In the genomic region with DNA sequence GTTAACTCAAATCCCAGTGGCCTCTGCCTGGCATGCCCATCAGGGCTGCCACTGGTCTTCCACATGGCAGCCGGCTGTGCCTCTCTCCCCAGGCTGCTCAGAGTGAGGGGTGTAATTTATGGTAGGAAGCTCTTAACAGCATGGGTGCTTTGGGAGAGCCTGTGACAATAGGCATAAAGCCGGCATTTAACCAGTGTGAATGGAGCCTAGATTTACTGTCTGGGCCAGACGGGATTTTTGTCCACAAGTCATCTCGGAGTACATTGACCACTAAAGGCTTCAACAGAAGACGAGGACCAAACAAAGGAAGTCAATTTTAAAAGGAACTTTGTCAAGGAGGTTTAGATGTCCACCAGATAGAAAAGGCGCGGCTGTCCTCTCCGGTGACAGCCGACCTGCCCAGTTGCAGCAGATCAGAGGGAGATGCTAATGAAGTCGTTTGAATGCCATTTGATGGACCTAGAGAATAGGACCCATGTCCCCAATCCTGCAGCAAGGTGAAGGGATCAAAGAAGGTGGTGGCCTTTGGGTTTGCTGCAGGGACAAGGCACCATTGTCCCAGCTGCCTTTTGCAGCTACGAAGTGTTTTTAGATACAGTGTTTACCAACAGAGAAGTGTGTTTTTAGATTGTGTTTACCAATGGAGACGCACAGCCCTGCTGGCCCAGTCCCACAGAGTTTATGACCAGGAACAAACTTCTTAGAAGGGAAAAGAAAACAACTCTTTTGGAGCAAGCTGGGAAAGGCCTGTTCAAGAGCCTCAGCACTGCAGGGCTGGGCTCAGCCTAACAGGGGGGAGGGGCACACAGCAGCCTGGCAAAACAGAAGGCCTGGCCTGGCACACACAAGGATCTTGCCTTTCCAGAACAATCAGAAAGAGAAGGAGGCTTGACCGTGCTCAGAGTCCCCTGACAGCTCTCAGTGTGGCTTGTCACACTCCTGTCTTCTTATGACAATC, we compare ENCODE assay signal across 9 mouse cellular contexts. TPM values are rescaled to one million over a fixed set of nuclear protein-coding genes. Genes with fewer than 3 reads are reported as not detected.
DNase-seq lines count a peak whose midpoint lies in the region; ATAC-seq and TF ChIP-seq lines count a peak whose summit lies in the region.
"Had no signal": no experiment of that assay in that cellular context is flagged by ENCODE, and none has a peak within 500 bp of the region (broad histone marks: within the 10 kb centered on the region; RNA-seq: fewer than 3 reads in every experiment).

No protein-coding gene starts in this region.

- H3K36me3 ChIP-seq in heart, embryonic 13.5 days = no peaks in the 10 kb centered on the region
- H3K36me3 ChIP-seq in heart, adult 2 months (ENCODE audit: control insufficient read depth, insufficient read depth, low read length) = no peaks in the 10 kb centered on the region
- no peaks in the 10 kb centered on the region for H3K36me3 ChIP-seq in embryonic facial prominence, embryonic 15.5 days
- H3K36me3 ChIP-seq in intestine, embryonic 16.5 days (ENCODE audit: control insufficient read depth, insufficient read depth, low read length) = no peaks in the 10 kb centered on the region
- no peaks in the 10 kb centered on the region for H3K36me3 ChIP-seq in lung, embryonic 15.5 days
- H3K36me3 ChIP-seq in stomach, postnatal 0 days (ENCODE audit: control insufficient read depth, insufficient read depth, low read length) = no peaks in the 10 kb centered on the region

- H3K79me2 ChIP-seq in heart, adult 2 months (replicated peaks; ENCODE audit: control insufficient read depth, insufficient read depth, low read length) = no peaks in the 10 kb centered on the region

- peaks cover 11% of the 10 kb centered on the region for H3K4me1 ChIP-seq in heart, embryonic 13.5 days
- no peaks in the 10 kb centered on the region for H3K4me1 ChIP-seq in heart, adult 2 months (ENCODE audit: control insufficient read depth, insufficient read depth, low read length)
- H3K4me1 ChIP-seq in embryonic facial prominence, embryonic 15.5 days = peaks cover 13% of the 10 kb centered on the region; the same call in 1 of the 2 replicates
- H3K4me1 ChIP-seq in intestine, embryonic 16.5 days (ENCODE audit: control insufficient read depth, insufficient read depth, low read length) = peaks cover 8% of the 10 kb centered on the region; the same call in 1 of the 2 replicates
- peaks cover 13% of the 10 kb centered on the region for H3K4me1 ChIP-seq in lung, embryonic 15.5 days
- H3K4me1 ChIP-seq in stomach, postnatal 0 days (replicated peaks; ENCODE audit: control insufficient read depth, insufficient read depth) = no peaks in the 10 kb centered on the region; the same call in 1 of the 2 replicates

- intact Hi-C loops in heart, adult 2 months (cut with DNase I) = no loop called here
- intact Hi-C loops in left cerebral cortex, postnatal 25 days (cut with DNase I) = no loop called here

- H3K27ac ChIP-seq in heart, embryonic 13.5 days (replicated peaks) = peak overlapping the region; percentile 57
- no peak overlapping the region for H3K27ac ChIP-seq in heart, adult 2 months
- no peak overlapping the region for H3K27ac ChIP-seq in embryonic facial prominence, embryonic 15.5 days (replicated peaks)
- no peak overlapping the region; the same call in 1 of the 2 replicates for H3K27ac ChIP-seq in intestine, embryonic 16.5 days (ENCODE audit: low read length)
- peak overlapping the region; percentile 37; the same call in 1 of the 2 replicates for H3K27ac ChIP-seq in lung, embryonic 15.5 days
- H3K27ac ChIP-seq in stomach, postnatal 0 days (replicated peaks) = 0 out of 2 replicates have a peak overlapping the region, but pooled peaks have one; percentile 40

- H3K9ac ChIP-seq in heart, embryonic 13.5 days = peak overlapping the region; percentile 55
- no peak overlapping the region for H3K9ac ChIP-seq in heart, adult 2 months (ENCODE audit: low read depth, low read length)
- no peak overlapping the region for H3K9ac ChIP-seq in embryonic facial prominence, embryonic 15.5 days
- 0 out of 2 replicates have a peak overlapping the region, but pooled peaks have one; percentile 16 for H3K9ac ChIP-seq in intestine, embryonic 16.5 days (ENCODE audit: low read depth, low read length)
- no peak overlapping the region for H3K9ac ChIP-seq in lung, embryonic 15.5 days
- no peak overlapping the region for H3K9ac ChIP-seq in stomach, postnatal 0 days (ENCODE audit: low read length)

- no peak for DNase-seq in heart, adult 2 months
- DNase-seq in stomach, postnatal 0 days (ENCODE audit: low spot score) = peak; percentile 65
- no peak for DNase-seq in adrenal gland, adult 18-20 months (ENCODE audit: low spot score in 2 of 2)
- no peak for DNase-seq in left cerebral cortex, postnatal 25 days (ENCODE audit: low spot score in 2 of 2)

- H3K4me3 ChIP-seq in heart, embryonic 13.5 days = no peak overlapping the region
- no peak overlapping the region for H3K4me3 ChIP-seq in heart, adult 2 months
- no peak overlapping the region for H3K4me3 ChIP-seq in embryonic facial prominence, embryonic 15.5 days (replicated peaks)
- no peak overlapping the region for H3K4me3 ChIP-seq in intestine, embryonic 16.5 days (ENCODE audit: low read length)
- H3K4me3 ChIP-seq in lung, embryonic 15.5 days = no peak overlapping the region
- H3K4me3 ChIP-seq in stomach, postnatal 0 days (ENCODE audit: low read depth, low read length) = no peak overlapping the region

- no peaks in the 10 kb centered on the region for H3K27me3 ChIP-seq in heart, embryonic 13.5 days (replicated peaks)
- H3K27me3 ChIP-seq in heart, adult 2 months (ENCODE audit: control insufficient read depth, insufficient read depth, low read length) = no peaks in the 10 kb centered on the region
- no peaks in the 10 kb centered on the region for H3K27me3 ChIP-seq in embryonic facial prominence, embryonic 15.5 days
- H3K27me3 ChIP-seq in intestine, embryonic 16.5 days (replicated peaks; ENCODE audit: control insufficient read depth, insufficient read depth, low read length) = no peaks in the 10 kb centered on the region
- H3K27me3 ChIP-seq in lung, embryonic 15.5 days = no peaks in the 10 kb centered on the region
- no peaks in the 10 kb centered on the region for H3K27me3 ChIP-seq in stomach, postnatal 0 days (ENCODE audit: control insufficient read depth, insufficient read depth, low read length)

- no peak overlapping the region for H3K4me2 ChIP-seq in heart, embryonic 13.5 days
- no peak overlapping the region for H3K4me2 ChIP-seq in embryonic facial prominence, embryonic 15.5 days (replicated peaks)
- H3K4me2 ChIP-seq in intestine, embryonic 16.5 days (ENCODE audit: low read depth, low read length) = no peak overlapping the region
- no peak overlapping the region for H3K4me2 ChIP-seq in lung, embryonic 15.5 days
- no peak overlapping the region for H3K4me2 ChIP-seq in stomach, postnatal 0 days (replicated peaks; ENCODE audit: low read depth)

- TF ChIP-seq CTCF in heart, adult 2 months (IDR thresholded peaks at IDR 0.05) = no peak
- TF ChIP-seq CTCF in stomach, postnatal 0 days (IDR thresholded peaks at IDR 0.05; ENCODE audit: low read depth) = no peak

- no peak for TF ChIP-seq POLR2A in heart, adult 2 months (IDR thresholded peaks at IDR 0.05; ENCODE audit: insufficient read depth, low read depth, low read length)

- ATAC-seq in heart, embryonic 13.5 days (ENCODE audit: extremely low read depth, insufficient number of reproducible peaks, low FRiP score, low TSS enrichment) = no peak
- ATAC-seq in embryonic facial prominence, embryonic 15.5 days (ENCODE audit: insufficient number of reproducible peaks, low FRiP score, low TSS enrichment, low read depth) = peak; percentile 68; the same call in 1 of the 2 replicates
- peak; percentile 72 for ATAC-seq in intestine, embryonic 16.5 days
- ATAC-seq in lung, embryonic 15.5 days (ENCODE audit: borderline replicate concordance, extremely low read depth, low FRiP score, low TSS enrichment) = peak; percentile 83; the same call in 1 of the 2 replicates
- peak; percentile 73 for ATAC-seq in stomach, postnatal 0 days (ENCODE audit: low FRiP score, low TSS enrichment)

- WGBS in heart, embryonic 13.5 days = 63% methylated on average over 13 of the region's 13 CpGs
- 81% methylated on average over 13 of the region's 13 CpGs for WGBS in heart, adult 2 months
- WGBS in embryonic facial prominence, embryonic 15.5 days = 53% methylated on average over 13 of the region's 13 CpGs
- WGBS in intestine, embryonic 16.5 days = 46% methylated on average over 13 of the region's 13 CpGs
- WGBS in lung, embryonic 15.5 days = 53% methylated on average over 13 of the region's 13 CpGs
- WGBS in stomach, postnatal 0 days = 55% methylated on average over 13 of the region's 13 CpGs

- TF ChIP-seq EP300 in heart, adult 2 months (IDR thresholded peaks at IDR 0.05; ENCODE audit: insufficient read depth, low read depth, low read length) = no peak
- TF ChIP-seq EP300 in stomach, postnatal 0 days (optimal IDR thresholded peaks at IDR 0.05) = no peak

- no peaks in the 10 kb centered on the region for H3K9me3 ChIP-seq in heart, embryonic 13.5 days
- H3K9me3 ChIP-seq in embryonic facial prominence, embryonic 15.5 days (replicated peaks) = no peaks in the 10 kb centered on the region
- H3K9me3 ChIP-seq in intestine, embryonic 16.5 days (ENCODE audit: control insufficient read depth, low read length) = no peaks in the 10 kb centered on the region
- H3K9me3 ChIP-seq in lung, embryonic 15.5 days = no peaks in the 10 kb centered on the region
- H3K9me3 ChIP-seq in stomach, postnatal 0 days (ENCODE audit: control insufficient read depth, low read length) = no peaks in the 10 kb centered on the region

RNA-seq across cellular contexts. Expression of a gene that starts 48.4 kb away (rescaled TPM):
- 0.16 and 0.29 TPM in 2 replicates for polyA plus RNA-seq in heart, embryonic 13.5 days (2015; fragmentation: Nextera tagmentation; extraction: Ambion mirVana)
- total RNA-seq in heart, adult 2 months (2021) = not detected
- 0.37 TPM in 1 of 2 replicates, not detected in the other for polyA plus RNA-seq in heart, adult 2 months (2012; rRNA removed)
- polyA plus RNA-seq in embryonic facial prominence, embryonic 15.5 days (2015; fragmentation: Nextera tagmentation; extraction: Ambion mirVana) = 0.19 TPM in 1 of 2 replicates, not detected in the other
- 0.54 and 0.65 TPM in 2 replicates for polyA plus RNA-seq in intestine, embryonic 16.5 days (2015; fragmentation: Nextera tagmentation; extraction: Ambion mirVana)
- 0.30 and 0.33 TPM in 2 replicates for polyA plus RNA-seq in lung, embryonic 15.5 days (2015; fragmentation: Nextera tagmentation; extraction: Ambion mirVana)
- polyA plus RNA-seq in stomach, postnatal 0 days (2015; fragmentation: Nextera tagmentation; extraction: Ambion mirVana) = 111 and 135 TPM in 2 replicates
- total RNA-seq in adrenal gland, adult 18-20 months (2021) = not detected
- total RNA-seq in left cerebral cortex, postnatal 25 days (2021) = not detected
- total RNA-seq: common myeloid progenitor, adult 5-6 weeks had no signal

Comparison
In these comparisons a context has a peak if more than half of its experiments do, and no peak if none do; other contexts are left out.
1. H3K27ac ChIP-seq: peak in heart, embryonic 13.5 days (single experiment), lung, embryonic 15.5 days (single experiment) and stomach, postnatal 0 days (single experiment); none in heart, adult 2 months (single experiment), embryonic facial prominence, embryonic 15.5 days (single experiment) and intestine, embryonic 16.5 days (single experiment).
2. H3K9ac ChIP-seq: peak in heart, embryonic 13.5 days (single experiment) and intestine, embryonic 16.5 days (single experiment); none in heart, adult 2 months (single experiment), embryonic facial prominence, embryonic 15.5 days (single experiment), lung, embryonic 15.5 days (single experiment) and stomach, postnatal 0 days (single experiment).
3. RNA of a gene that starts 48.4 kb away (polyA plus RNA-seq): 111 to 135 TPM in stomach, postnatal 0 days; 0.54 to 0.65 TPM in intestine, embryonic 16.5 days, 0.37 TPM in heart, adult 2 months, 0.30 to 0.33 TPM in lung, embryonic 15.5 days, 0.19 TPM in embryonic facial prominence, embryonic 15.5 days and 0.16 to 0.29 TPM in heart, embryonic 13.5 days; every median in the first group is over 10 times any median in the second.